Mouse (Mus musculus): ENCODE data around the gene Pakap. TPM values are rescaled to one million over a fixed set of nuclear protein-coding genes. Genes with fewer than 3 reads are reported as not detected.

The Pakap gene
- total and polyA plus RNA-seq, 2 experiments, result 0.06 to 0.18 TPM

GRCm38 (mm10) chr4:57634956-57635355 lies 67.0 kb downstream of the Pakap start:
- no peaks in the 10 kb centered on the region for H3K36me3 ChIP-seq (ENCODE audit: control insufficient read depth, insufficient read depth, low read length)
- H3K4me1 ChIP-seq (ENCODE audit: control insufficient read depth, insufficient read depth, low read length), result no peaks in the 10 kb centered on the region
- H3K27ac ChIP-seq (replicated peaks; ENCODE audit: insufficient read depth, low read depth, low read length), result no peak overlapping the region
- no peak for TF ChIP-seq POLR2A (IDR thresholded peaks at IDR 0.05; ENCODE audit: extremely low read depth, insufficient read depth, low read length)
- no peak for TF ChIP-seq CTCF (IDR thresholded peaks at IDR 0.05; ENCODE audit: low read depth, low read length)
- no peaks in the 10 kb centered on the region for H3K27me3 ChIP-seq (ENCODE audit: control insufficient read depth, insufficient read depth, low read length)
- DNase-seq (ENCODE audit: extremely low read depth, low read depth, low spot score), result no peak
- H3K9ac ChIP-seq (ENCODE audit: low read depth, low read length), result no peak overlapping the region
- no peaks in the 10 kb centered on the region for H3K79me2 ChIP-seq (ENCODE audit: control insufficient read depth, insufficient read depth, low read length)
- H3K4me3 ChIP-seq (ENCODE audit: insufficient read depth, low read depth, low read length), result no peak overlapping the region
- WGBS, result 56% methylated on average over 1 of the region's 1 CpGs

- no peak overlapping the region for H3K27ac ChIP-seq (replicated peaks; ENCODE audit: insufficient read depth, low read depth, low read length)
- no peaks in the 10 kb centered on the region for H3K4me1 ChIP-seq (ENCODE audit: control insufficient read depth, insufficient read depth, low read length)
- no peak overlapping the region for H3K4me3 ChIP-seq (ENCODE audit: insufficient read depth, low read depth, low read length)
- peaks cover 2% of the 10 kb centered on the region; the same call in 1 of the 2 replicates for H3K27me3 ChIP-seq (ENCODE audit: control insufficient read depth, insufficient read depth, low read length)
- DNase-seq (ENCODE audit: extremely low read depth, low read depth, low spot score), result no peak
- WGBS, result 72% methylated on average over 9 of the region's 9 CpGs
- H3K79me2 ChIP-seq (ENCODE audit: control insufficient read depth, insufficient read depth, low read length), result no peaks in the 10 kb centered on the region
- H3K36me3 ChIP-seq (ENCODE audit: control insufficient read depth, insufficient read depth, low read length), result no peaks in the 10 kb centered on the region
- TF ChIP-seq POLR2A (IDR thresholded peaks at IDR 0.05; ENCODE audit: extremely low read depth, insufficient read depth, low read length) (no peak), CTCF (IDR thresholded peaks at IDR 0.05; ENCODE audit: low read depth, low read length) (no peak)
- H3K9ac ChIP-seq (ENCODE audit: low read depth, low read length), result no peak overlapping the region
Measured at GRCm38 (mm10) chr4:57636782-57637482, 69.0 kb downstream of the Pakap start.

GRCm38 (mm10) chr4:57637636-57638386 lies 69.8 kb downstream of the Pakap start:
- Histone ChIP-seq H3K9ac (ENCODE audit: low read depth, low read length) (no peak overlapping the region), H3K27me3 (ENCODE audit: control insufficient read depth, insufficient read depth, low read length) (peaks cover 2% of the 10 kb centered on the region; the same call in 1 of the 2 replicates), H3K79me2 (ENCODE audit: control insufficient read depth, insufficient read depth, low read length) (no peaks in the 10 kb centered on the region), H3K4me3 (ENCODE audit: insufficient read depth, low read depth, low read length) (no peak overlapping the region), H3K27ac (replicated peaks; ENCODE audit: insufficient read depth, low read depth, low read length) (no peak overlapping the region), H3K36me3 (ENCODE audit: control insufficient read depth, insufficient read depth, low read length) (no peaks in the 10 kb centered on the region), H3K4me1 (ENCODE audit: control insufficient read depth, insufficient read depth, low read length) (no peaks in the 10 kb centered on the region)
- no peak for DNase-seq (ENCODE audit: extremely low read depth, low read depth, low spot score)
- TF ChIP-seq POLR2A (IDR thresholded peaks at IDR 0.05; ENCODE audit: extremely low read depth, insufficient read depth, low read length), result no peak
- TF ChIP-seq CTCF (IDR thresholded peaks at IDR 0.05; ENCODE audit: low read depth, low read length), result no peak
- 26% methylated on average over 24 of the region's 24 CpGs for WGBS

GRCm38 (mm10) chr4:57638941-57639340 lies 71.0 kb downstream of the Pakap start:
- DNase-seq (ENCODE audit: extremely low read depth, low read depth, low spot score), result no peak
- no peaks in the 10 kb centered on the region for H3K79me2 ChIP-seq (ENCODE audit: control insufficient read depth, insufficient read depth, low read length)
- TF ChIP-seq POLR2A (IDR thresholded peaks at IDR 0.05; ENCODE audit: extremely low read depth, insufficient read depth, low read length) (no peak), CTCF (IDR thresholded peaks at IDR 0.05; ENCODE audit: low read depth, low read length) (no peak)
- H3K27ac ChIP-seq (replicated peaks; ENCODE audit: insufficient read depth, low read depth, low read length), result no peak overlapping the region
- no peak overlapping the region for H3K9ac ChIP-seq (ENCODE audit: low read depth, low read length)
- no peak overlapping the region for H3K4me3 ChIP-seq (ENCODE audit: insufficient read depth, low read depth, low read length)
- no peaks in the 10 kb centered on the region for H3K36me3 ChIP-seq (ENCODE audit: control insufficient read depth, insufficient read depth, low read length)
- H3K4me1 ChIP-seq (ENCODE audit: control insufficient read depth, insufficient read depth, low read length), result no peaks in the 10 kb centered on the region
- peaks cover 2% of the 10 kb centered on the region; the same call in 1 of the 2 replicates for H3K27me3 ChIP-seq (ENCODE audit: control insufficient read depth, insufficient read depth, low read length)
- 71% methylated on average over 9 of the region's 9 CpGs for WGBS

GRCm38 (mm10) chr4:57640222-57640621 lies 72.2 kb downstream of the Pakap start:
- H3K9ac ChIP-seq (ENCODE audit: low read depth, low read length), result no peak overlapping the region
- no peak overlapping the region for H3K4me3 ChIP-seq (ENCODE audit: insufficient read depth, low read depth, low read length)
- DNase-seq (ENCODE audit: extremely low read depth, low read depth, low spot score), result no peak
- H3K27ac ChIP-seq (replicated peaks; ENCODE audit: insufficient read depth, low read depth, low read length), result no peak overlapping the region
- peaks cover 2% of the 10 kb centered on the region; the same call in 1 of the 2 replicates for H3K27me3 ChIP-seq (ENCODE audit: control insufficient read depth, insufficient read depth, low read length)
- 11% methylated on average over 7 of the region's 7 CpGs for WGBS
- TF ChIP-seq CTCF (IDR thresholded peaks at IDR 0.05; ENCODE audit: low read depth, low read length) (no peak), POLR2A (IDR thresholded peaks at IDR 0.05; ENCODE audit: extremely low read depth, insufficient read depth, low read length) (no peak)
- no peaks in the 10 kb centered on the region for H3K79me2 ChIP-seq (ENCODE audit: control insufficient read depth, insufficient read depth, low read length)
- H3K36me3 ChIP-seq (ENCODE audit: control insufficient read depth, insufficient read depth, low read length), result no peaks in the 10 kb centered on the region
- no peaks in the 10 kb centered on the region for H3K4me1 ChIP-seq (ENCODE audit: control insufficient read depth, insufficient read depth, low read length)

All from liver, adult 2 months (tissue).